Mouse (Mus musculus): ENCODE results near the gene Ltv1.
"Not testable (repeated sequence)": the region's sequence is repeated elsewhere in the genome, so short reads cannot be mapped to it uniquely, and the experiment has no call there.

Gene Ltv1

DNA sequence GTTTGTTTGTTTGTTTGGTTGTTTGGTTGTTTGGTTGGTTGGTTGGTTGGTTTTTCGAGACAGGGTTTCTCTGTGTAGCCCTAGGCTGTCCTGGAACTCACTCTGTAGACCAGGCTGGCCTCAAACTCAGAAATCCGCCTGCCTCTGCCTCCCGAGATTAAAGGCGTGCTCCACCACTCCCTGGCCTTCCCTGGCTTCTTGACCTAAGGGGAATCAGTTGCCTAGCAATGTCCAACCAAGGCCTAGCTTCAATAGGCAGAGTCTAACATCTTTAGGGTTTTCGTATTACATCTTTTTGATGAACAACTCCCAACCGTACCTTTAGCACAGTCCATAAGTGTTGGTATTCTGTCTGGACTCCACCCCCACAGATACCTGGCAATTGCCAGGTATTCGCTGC lies 528 bp upstream of the Ltv1 start:
- not testable (repeated sequence) for DNase-seq (ENCODE audit: low spot score)

GRCm38 (mm10) chr10:13189881-13190280 lies 3.1 kb downstream of the Ltv1 start:
- DNase-seq (ENCODE audit: low spot score), result no peak

DNA sequence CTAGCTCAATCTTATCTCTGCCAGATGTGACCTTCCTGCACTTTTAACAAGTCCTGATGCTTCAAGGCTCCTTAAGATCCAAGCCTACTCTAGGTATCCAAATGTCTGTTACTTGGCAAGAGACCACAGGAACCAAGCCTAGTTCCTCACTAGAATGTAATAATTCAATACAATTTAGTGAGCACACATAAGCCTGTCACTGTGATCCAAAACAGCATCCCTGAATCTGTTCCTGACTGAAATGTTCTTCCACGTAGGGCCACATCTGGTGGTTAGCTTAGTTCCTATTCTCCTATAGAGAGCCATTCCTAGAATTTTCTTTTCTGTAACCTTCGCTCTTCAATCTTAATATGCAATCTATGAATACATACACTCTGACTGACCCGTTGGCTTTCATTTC lies 6.2 kb downstream of the Ltv1 start:
- DNase-seq (ENCODE audit: low spot score), result no peak

DNA sequence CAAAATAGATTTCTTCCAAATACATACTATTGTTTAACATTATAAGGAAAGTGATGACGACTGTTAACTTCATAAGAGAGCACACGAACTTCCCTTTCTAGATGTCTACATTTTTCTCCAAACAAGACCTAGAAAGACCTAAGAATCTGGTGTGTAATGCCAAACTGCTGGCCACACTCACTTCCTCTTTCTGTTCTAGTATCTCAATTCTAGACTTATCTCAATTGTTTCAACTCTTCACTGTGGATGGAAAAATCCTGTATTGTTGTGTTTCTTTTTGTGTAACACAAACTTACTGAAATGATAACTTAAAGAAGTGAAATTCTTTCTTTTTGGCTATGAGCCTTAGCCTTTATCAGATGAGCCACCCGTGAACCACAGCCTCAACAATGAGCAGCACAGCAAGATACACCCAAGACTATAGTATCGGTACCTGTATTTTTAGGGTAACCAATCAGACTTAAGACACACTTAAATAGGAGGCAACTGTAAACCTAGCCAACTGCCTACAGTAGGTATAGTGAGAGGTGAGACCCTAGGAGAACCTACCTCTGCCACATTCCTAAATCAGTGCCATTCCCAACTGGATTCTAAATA lies 8.7 kb downstream of the Ltv1 start:
- no peak for DNase-seq (ENCODE audit: low spot score)

- DNase-seq (ENCODE audit: low spot score), result no peak
Measured at GRCm38 (mm10) chr10:13180211-13180610, 12.8 kb downstream of the Ltv1 start.

DNA sequence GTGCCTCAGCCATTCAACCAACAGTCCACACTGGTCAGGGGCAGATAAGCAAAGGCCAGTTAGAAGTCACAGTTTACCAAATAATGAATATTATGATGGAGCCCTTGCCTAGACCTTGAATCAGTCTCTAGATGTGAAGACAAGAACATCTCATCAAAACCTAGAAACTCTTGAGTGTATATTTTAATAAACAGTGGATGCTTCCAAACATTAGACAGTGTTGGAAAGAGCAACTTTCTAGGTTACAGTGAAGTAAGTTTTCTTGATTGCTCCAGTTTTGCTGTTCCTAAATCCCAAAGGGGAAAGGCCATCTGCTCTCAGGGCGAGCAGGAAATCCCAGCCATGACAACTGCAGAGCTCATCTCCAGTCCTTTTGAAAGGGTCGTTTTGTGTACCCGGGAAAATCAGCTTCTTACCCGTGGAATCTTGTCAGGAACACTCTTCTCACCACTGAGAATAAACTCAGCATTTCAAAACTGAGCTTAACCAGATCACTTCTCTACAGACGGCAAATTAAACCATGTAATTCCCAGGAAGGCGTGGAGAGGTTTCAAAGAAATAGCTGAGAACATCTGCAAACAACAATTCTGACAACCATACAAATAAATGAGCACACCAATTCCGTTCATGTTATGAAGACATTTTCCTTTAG lies 14.9 kb downstream of the Ltv1 start, which contains the start of gene Zc2hc1b:
Zc2hc1b (minus strand) TSS at position 51 of the 652 bp plus-strand sequence.
- DNase-seq (ENCODE audit: low spot score), result no peak

- no peak for DNase-seq (ENCODE audit: low spot score)
Measured at GRCm38 (mm10) chr10:13175866-13176265, 17.1 kb downstream of the Ltv1 start.

DNA sequence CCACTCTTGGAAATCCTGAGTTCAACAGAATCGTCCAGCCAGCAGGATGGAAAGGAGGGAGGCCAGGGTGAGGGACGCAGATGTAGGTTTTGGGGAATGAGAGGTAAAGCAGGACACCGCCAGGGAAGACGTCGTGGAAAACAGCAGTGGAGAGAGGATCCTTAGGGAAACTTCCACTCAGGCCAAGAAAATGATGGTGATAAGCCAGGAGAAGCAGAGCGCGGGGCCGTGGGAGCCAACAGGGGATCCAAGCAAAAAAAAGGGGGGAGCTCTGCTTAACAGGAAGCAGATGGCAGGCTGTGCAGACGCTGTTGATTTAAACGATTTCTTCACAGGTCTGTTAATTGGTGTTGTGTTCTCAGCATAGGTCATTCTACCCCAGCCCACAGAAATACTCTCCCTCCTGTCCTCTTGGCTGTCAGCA lies 20.2 kb downstream of the Ltv1 start:
- no peak for DNase-seq (ENCODE audit: low spot score)

- DNase-seq (ENCODE audit: low spot score), result no peak
Measured at GRCm38 (mm10) chr10:13171461-13171860, 21.5 kb downstream of the Ltv1 start.

GRCm38 (mm10) chr10:13170739-13171448 lies 22.1 kb downstream of the Ltv1 start:
- no peak for DNase-seq (ENCODE audit: low spot score)

DNA sequence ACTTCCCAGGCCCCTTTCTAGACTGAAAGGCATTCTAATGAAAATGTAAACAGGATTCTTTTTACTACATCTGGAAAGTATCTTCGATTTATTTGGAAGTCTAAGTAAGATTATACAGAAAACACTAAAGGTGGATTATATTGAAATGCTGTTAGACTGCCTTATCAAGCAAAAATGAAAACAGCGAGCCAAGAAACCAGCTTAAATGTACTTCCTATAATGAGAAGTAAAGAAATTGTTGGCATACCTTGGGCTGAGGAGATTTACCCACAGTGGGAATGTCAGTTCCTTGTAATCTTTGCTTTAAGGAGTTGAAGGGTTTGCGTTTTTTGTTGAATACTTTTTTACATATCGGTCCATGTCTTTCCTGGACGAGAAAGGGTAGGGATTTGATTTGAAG lies 24.5 kb downstream of the Ltv1 start:
- DNase-seq (ENCODE audit: low spot score), result no peak

DNA sequence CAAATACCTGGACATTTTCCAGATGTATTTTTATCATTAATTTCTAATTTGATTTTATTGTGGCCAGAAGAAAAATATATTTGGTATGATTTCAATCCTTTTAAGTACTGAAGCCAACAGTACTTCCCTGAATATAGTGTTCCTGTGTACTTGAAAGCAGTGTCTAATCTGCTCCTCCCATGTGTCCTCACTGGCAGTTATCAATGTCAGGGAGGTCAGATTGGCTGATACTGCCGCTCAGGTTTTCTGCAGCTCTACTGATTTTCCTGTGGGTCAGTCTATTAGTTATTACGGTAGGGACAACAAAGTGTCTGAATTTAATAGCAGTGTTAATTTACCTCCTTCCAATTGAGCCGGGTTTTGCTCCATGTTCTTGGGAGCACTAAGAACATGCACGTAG lies 30.9 kb downstream of the Ltv1 start:
- no peak for DNase-seq (ENCODE audit: low spot score)

- DNase-seq (ENCODE audit: low spot score), result no peak
Measured at GRCm38 (mm10) chr10:13160913-13161312, 32.1 kb downstream of the Ltv1 start.

DNA sequence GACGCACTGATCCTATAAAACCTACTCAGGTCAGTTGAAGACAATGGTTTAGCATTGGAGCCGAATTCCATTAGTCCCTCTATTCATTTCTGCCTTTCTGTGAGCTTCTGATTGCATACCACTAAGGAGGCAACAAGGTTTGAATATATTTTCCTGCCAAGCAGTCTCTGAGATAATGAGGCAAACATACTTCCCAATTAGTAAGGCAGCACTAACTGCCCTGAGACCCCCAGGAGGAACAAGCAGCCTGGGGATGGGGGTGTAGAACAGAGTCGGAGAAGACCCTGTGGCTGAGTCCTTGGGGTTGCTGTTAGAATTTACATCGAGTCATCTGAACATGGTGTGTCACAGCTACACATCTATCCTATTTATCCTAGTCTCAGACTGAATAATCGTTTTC lies 37.6 kb downstream of the Ltv1 start:
- no peak for DNase-seq (ENCODE audit: low spot score)

DNA sequence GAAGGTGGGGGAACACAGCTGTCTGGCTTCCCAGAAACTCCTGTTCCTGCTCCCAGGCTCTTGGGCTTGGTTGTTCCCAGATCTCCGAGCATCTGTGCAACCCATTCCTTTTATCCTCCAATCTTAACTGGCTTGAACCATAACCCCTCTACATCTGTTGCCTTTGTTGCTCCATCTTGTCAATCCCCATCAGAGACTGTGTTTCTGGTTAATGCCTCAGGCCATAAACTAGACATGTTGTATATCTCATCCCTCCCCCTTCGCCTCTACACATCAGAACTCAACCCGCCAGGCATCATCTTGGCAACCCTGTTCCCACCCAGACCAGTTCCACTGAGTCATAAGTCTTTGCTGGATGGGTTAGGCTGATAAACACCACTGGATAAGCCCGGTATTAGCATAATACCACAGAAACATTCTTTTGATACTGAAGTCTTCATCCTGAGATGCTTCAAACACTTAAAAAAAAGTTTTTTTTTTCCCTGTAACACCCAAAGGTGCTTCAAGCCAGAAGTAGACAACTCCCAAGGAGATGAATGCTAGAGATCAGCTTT lies 40.1 kb downstream of the Ltv1 start:
- no peak for DNase-seq (ENCODE audit: low spot score)

- no peak for DNase-seq (ENCODE audit: low spot score)
Measured at GRCm38 (mm10) chr10:13151353-13151752, 41.6 kb downstream of the Ltv1 start.

DNA sequence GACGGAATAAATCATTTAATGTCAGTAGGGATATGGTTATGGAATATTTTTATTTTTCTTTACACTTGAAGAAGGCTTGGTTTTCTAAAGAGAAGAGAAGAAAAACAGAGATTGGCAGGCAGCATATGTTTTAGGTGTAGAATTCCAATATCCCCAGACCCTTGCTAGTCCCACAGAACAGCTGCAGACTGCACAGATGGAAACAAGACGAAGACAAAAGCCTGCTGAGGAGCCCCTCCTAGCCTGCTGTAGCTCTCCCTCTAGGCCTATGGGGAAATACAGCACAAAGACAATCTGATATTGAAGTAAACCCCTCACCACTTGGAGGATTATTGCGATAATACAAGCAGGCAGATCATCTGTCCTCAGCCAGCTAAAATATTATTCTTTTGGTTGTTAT lies 42.5 kb downstream of the Ltv1 start:
- DNase-seq (ENCODE audit: low spot score), result no peak

DNA sequence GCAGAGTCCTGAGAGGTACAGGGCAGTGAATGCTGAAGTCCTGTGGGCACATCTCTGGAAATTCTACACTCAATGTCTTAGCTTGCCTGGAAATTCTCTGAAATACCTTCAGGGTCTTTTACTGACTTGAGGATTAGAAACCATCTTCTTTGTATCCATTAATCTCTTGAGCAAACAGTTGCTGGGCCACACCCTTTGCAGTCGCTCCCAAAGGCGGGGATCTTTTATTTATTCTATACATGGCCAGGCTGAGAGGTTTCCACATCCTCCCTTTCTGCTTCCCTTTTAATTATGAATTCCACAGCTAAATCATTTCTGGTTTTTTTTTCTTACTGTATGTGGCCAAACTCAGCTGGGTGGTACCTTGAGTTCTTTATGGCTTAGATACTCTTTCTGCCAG lies 52.5 kb downstream of the Ltv1 start:
- DNase-seq (ENCODE audit: low spot score), result no peak

DNA sequence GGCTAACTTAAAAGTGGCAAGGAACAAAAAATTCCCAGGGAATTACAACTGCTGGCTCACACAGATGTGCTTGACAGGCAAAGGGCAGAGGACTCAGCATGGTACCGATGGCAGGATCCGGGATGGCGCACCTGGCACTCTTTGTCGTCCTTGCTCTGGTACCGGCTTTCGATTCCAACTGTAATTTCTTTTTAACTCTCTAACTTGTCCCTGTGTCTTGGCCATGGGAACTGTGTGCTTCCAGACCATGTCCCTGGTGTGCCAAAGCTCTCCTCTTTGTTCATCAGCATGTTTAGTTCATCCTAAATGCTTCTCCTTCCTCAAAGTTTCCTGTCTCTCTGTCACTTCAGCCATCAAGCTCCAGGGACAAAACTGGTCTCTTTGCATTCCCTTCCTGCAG lies 55.1 kb downstream of the Ltv1 start:
- no peak for DNase-seq (ENCODE audit: low spot score)

DNA sequence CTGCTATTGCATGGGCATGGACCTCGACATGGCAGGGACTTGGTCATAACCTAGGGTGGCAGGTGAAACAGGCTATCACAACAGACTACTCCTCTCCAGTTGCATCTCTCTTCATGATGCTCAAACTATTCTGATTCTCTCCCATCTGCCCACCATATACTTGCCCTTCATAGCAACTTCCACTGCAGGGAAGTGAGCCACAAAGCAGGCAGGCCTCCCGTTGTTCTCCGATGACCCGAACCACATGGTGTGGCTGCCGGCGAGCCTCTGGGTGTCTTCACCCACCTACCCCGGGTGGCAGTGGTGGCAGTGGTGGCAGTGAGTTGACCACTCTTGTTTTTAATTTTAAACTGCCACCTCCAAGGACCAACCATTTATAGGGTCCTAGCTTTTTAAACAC lies 57.2 kb downstream of the Ltv1 start:
- DNase-seq (ENCODE audit: low spot score), result no peak

DNA sequence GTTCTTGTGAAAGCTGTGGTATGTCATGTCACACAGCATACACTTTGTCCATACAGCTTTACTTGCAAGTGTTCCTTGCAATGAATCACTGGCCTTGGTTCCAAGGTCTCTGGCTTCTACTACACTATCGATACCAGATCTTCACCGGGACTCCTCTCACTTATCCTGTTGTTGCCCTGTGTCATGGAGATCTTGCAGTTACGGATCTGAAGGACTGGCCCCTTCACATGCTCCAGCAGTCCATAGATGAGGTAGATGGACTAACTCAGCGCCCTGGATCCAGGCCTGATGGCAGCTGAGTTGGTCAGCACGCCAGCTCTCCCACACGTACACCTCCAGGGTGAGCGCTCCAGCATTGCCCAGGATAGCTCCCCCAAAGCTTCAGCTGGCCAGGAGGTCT lies 57.7 kb downstream of the Ltv1 start:
- DNase-seq (ENCODE audit: low spot score), result no peak

- DNase-seq (ENCODE audit: low spot score), result no peak
Measured at GRCm38 (mm10) chr10:13133850-13134249, 59.1 kb downstream of the Ltv1 start.

Data from testis, postnatal 10 days (tissue).